Mouse (Mus musculus): ENCODE results near the gene Ide.

Gene Ide

GRCm38 (mm10) chr19:37333357-37333756, 4.3 kb downstream of the Ide start:
- DNase-seq (ENCODE audit: low read depth), result peak; percentile 3

GRCm38 (mm10) chr19:37332726-37333125, 4.9 kb downstream of the Ide start:
- DNase-seq (ENCODE audit: low read depth), result no peak

- DNase-seq (ENCODE audit: low read depth), result no peak
Observed at GRCm38 (mm10) chr19:37327216-37327615, 10.4 kb downstream of the Ide start.

- no peak for DNase-seq (ENCODE audit: low read depth)
Observed at GRCm38 (mm10) chr19:37323566-37323965, 14.1 kb downstream of the Ide start.

DNA sequence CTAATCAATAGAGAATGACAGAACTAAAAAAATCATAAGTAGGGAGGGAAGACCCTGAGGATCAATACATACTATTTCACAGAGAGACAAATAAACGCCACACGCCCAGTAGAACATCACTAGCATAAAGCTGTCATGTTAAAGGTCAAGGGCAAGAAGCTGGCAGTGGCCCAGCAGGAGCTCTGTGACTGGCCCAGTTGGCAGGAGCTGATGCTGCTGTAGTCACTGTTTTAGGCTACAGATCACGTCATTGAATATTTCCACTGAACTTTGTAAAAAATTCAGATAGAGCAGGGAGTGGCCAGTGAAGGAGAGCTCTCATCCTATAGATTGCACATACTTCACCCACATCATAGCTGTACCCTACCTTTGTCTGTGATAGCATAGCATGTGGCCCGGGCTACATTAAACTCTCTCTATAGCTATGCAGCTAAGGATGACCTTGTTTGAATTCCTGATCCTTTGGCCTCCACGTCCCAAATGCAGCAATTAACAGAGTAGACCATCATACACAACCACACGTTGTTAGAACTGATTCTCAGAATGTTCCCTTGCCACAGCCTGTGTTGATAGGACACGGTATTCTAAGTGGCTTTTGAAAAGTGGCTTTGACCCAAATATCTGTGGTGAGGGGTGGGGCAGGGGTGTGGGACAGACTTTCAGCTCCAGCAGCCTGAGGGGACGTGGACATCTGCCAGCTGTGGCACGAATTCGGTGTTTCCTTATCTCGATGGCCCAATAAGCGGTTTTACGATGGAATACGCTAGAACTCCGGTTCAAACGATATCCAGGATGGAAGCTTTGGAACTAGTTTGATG, 16.6 kb downstream of the Ide start:
- no peak for DNase-seq (ENCODE audit: low read depth)

GRCm38 (mm10) chr19:37317359-37317758, 20.3 kb downstream of the Ide start:
- DNase-seq (ENCODE audit: low read depth), result no peak

GRCm38 (mm10) chr19:37315091-37315490, 22.6 kb downstream of the Ide start:
- DNase-seq (ENCODE audit: low read depth), result no peak

DNA sequence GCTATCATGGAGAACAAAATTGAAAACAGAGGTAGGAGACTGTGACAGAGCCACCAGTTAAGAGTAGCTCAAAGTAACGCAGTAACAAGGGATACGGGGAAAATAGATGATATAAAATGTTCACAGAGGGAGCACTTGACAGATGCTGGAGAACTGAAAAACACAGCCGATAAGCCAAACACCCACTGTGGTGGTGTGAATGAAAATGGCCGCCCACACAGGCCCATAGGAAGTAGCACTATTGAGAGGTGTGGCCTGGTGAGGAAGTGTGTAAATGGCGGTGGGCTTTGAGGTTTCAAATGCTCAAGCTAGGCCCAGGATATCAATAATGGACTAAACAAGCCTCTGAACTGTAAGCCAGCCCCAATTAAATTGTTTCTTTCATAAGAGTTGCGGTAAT, 26.2 kb downstream of the Ide start:
- no peak for DNase-seq (ENCODE audit: low read depth)

GRCm38 (mm10) chr19:37310133-37310532, 27.5 kb downstream of the Ide start:
- DNase-seq (ENCODE audit: low read depth), result no peak

DNA sequence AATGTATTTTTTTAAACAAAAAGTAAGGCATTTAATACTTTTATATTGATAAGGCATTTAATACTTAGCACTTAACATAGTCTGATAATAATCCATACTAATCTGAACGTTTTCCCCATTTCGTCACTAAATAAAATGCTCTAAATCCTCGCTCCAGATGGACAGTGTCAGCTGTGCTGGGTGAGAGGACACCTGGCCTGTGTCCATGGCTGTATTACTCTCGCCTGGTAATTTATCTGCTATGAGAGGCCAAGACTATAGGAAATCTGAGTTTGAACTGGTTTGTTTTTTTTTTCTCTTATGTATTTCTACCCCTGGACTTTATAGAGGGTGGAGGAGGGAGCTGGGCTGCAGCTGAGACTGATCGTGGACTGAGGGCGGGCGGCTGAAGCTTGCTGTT, 28.7 kb downstream of the Ide start:
- no peak for DNase-seq (ENCODE audit: low read depth)

DNA sequence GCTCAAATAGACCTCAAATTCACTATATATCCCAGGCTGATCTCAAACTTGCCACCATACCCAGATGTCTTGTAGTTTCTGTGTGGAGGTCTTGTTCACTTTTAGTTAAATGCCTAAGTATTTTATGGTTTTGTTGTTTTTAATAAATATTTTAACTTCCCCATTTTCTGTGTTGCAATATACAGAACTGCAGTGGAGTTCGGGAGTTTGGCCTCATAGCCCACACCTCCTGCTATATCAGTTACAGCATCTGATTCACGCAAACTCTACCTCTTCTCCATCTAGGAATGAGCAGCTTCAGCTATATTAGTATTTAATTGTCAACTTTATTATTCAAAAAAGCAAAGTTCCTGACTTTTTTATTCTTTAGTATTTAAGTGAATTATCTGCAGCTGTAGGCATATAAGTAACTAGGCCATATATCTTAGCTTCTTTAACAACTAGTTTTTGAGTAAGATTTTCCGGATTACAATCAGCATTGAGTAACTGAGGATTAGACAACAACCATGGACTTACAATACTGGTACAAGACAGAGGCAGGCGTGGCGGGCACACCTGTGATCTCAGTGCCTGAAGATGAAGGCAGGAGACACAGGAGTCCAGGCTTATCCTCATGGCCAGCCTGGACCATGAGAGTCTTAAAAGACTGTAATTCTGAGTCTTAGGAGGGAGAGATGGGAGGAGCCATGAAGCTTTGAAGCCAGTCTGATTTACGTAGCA, 29.7 kb downstream of the Ide start:
- no peak for DNase-seq (ENCODE audit: low read depth)

- DNase-seq (ENCODE audit: low read depth), result no peak
Observed at GRCm38 (mm10) chr19:37306176-37306575, 31.5 kb downstream of the Ide start.

- no peak for DNase-seq (ENCODE audit: low read depth)
Observed at GRCm38 (mm10) chr19:37304866-37305265, 32.8 kb downstream of the Ide start.

GRCm38 (mm10) chr19:37304006-37304405, 33.6 kb downstream of the Ide start:
- no peak for DNase-seq (ENCODE audit: low read depth)

DNA sequence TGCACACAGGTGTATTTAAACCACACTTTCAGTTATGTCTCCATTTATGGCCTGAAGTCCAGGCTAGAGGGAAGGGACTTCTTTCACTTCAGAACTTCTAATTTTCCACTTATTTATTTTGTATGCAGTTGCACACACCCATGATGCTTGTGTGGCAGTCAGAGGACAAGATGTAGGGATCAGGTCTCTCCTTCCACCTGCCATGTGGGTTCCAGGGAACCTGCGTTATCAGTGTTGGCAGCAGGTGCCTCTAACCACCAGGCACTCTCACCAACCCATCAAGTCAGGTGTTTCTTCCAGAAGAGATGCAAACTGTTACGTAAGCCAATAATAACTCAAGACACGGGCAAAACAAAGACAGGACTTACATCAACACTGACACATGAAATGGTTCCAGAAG, 35.9 kb downstream of the Ide start:
- DNase-seq (ENCODE audit: low read depth), result no peak

DNA sequence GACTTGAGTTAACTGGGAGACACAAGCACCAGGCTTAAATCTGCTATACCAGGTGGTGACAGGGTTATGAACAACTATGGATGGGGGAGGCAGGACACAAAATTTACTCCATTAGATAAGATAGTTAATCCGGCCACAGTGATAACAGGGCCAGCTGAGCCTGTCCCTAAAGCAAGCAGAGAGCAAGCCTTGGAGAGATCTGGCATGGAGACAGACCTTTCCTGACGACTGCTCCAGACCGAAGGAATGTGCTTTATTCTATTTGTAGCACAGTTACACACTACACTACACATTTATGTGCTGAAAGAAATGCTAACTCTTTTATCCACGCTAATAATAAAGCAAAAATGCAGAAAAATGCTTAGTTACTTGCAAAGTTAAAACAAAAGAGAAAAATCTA, 46.0 kb downstream of the Ide start:
- DNase-seq (ENCODE audit: low read depth), result no peak

- DNase-seq (ENCODE audit: low read depth), result peak; percentile 18
Observed at GRCm38 (mm10) chr19:37290906-37291305, 46.7 kb downstream of the Ide start.

GRCm38 (mm10) chr19:37284775-37285174, 52.9 kb downstream of the Ide start:
- no peak for DNase-seq (ENCODE audit: low read depth)

GRCm38 (mm10) chr19:37283166-37283565, 54.5 kb downstream of the Ide start:
- no peak for DNase-seq (ENCODE audit: low read depth)

DNA sequence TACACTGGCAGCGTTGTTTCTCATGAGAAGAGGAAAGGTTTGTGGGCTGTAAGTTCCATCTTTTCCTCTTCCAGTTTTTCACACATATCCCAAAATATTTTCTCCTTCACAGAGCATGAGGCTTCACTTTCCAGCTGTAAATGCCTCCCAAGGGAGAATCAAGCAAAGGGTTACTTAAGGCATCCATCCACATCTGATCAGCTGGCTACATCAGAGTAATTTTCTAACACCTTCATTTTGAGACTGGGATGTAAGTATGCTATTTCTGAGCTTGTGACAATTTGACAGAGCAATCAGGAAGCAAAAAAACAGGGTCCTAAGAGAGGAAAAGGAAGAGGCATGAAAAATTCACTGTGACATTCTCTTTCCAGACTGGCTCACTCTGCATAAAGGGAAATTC, 55.9 kb downstream of the Ide start:
- DNase-seq (ENCODE audit: low read depth), result no peak

GRCm38 (mm10) chr19:37279194-37279593, 58.5 kb downstream of the Ide start:
- no peak for DNase-seq (ENCODE audit: low read depth)

DNA sequence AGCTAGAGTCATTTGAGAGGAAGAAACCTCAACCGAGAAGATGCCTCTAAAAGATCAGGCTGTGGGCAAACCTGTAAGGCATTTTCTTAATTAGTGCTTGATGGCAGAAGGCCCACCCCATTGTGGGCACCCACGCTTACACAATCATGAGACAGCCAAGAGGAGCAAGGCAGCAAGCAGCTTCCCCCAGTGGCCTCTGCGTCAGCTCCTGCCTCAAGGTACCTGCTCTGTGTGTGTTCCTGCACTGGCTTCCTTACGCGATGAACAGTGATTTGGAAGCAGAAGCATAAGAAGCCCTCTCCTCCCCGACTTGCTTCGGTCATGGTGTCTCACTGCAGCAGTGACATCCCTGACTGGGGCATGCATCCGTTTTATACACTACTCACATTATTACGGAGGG, 62.1 kb downstream of the Ide start:
- DNase-seq (ENCODE audit: low read depth), result no peak

DNA sequence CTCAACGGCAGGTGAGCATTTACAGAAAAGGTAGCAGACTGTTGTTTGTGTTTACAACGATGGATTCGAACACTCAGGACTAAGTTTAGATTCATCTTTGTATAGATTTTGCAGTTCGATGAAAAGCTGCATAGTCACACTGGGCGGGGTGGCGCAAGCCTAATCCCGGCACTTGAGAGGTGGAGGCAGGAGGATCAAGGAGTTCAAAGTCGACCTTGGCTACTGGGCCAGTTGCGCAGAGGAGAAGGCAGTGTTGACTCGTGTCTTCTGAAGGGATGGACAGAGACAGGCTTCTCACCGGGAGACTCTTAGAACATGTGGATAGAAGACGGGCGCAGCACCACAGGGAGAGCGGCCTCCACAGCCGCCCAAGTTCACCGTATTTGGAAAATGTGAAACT, 68.5 kb downstream of the Ide start:
- DNase-seq (ENCODE audit: low read depth), result no peak
